Mouse (Mus musculus) monocyte, adult 59 days (primary cell): Measurements from ENCODE around the gene Sycp2l. TPM values are rescaled to one million over a fixed set of nuclear protein-coding genes. Genes with fewer than 3 reads are reported as not detected.

Source experiments
- total RNA-seq, 2 experiments: library from RNA; stranded (reverse); gene quantifications; one replicate each; pipeline ENCODE4 v1.2.4; 2023

The Sycp2l gene
- total RNA-seq: not detected

DNA sequence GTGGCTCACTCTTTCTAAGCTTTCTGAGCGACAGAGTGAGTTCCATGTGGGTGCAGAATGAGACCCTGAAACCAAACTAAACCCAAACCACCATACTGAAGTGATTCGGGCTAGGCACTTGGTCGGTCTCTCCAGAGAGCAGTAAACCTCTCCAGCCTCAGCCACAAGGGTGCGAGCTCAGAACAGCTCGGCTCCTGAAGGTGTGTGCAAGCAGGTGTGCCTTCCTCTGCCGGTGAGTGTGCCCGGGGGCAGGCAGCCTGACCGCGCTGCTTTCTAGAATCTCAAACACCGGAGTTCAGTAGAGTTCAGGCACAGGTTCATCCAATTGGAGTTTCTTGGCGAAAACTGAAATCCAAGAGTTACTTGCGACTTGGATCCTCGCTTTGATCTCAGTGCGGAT is at the start of gene Sycp2l:
Gene Sycp2l (plus strand): TSS at position 368 of the 400 bp plus-strand sequence.

DNA sequence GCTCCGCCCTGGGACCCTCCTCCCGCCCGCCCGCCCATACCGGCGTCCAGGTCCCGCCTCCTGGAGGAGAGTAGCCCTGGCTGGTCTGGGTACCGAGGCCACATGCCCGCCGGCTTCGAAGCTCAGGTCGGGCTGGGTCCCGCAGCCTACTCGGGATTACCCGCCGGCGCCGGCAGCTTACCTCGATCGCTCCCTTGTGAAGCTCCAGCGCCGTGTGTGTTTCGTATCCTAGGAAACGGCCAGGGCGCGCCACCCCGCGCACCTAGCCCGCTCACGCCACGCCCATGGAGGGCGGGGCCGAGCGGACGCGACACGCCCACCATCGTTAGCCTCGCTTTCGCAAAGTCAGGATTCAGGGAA is 34.7 kb upstream of the Sycp2l start, which contains the start of gene Mak:
Gene Mak (minus strand): TSS at position 286 of the 360 bp plus-strand sequence.

DNA sequence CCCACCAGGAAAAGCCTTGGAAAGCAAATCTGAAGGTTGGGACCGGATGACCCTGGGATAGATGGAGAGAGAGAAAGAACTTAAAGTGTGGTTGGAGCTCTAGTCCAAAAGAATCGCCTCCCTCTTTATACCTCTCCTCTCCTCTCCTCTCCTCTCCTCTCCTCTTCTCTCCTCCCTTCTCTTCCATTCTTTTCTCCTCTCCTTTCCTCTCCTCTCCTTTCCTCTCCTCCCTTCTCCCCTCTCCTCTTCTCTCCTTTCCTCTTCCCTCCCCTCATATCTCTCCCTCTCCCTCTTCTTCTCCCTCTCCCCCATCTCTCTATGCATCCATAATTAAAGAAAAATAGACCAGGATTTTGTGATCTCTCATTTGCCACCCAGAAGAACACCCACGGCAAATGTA is 3.2 kb upstream of the Sycp2l start, which contains the start of gene Gcm2:
Gene Gcm2 (minus strand): TSS at position 101 of the 400 bp plus-strand sequence.

DNA sequence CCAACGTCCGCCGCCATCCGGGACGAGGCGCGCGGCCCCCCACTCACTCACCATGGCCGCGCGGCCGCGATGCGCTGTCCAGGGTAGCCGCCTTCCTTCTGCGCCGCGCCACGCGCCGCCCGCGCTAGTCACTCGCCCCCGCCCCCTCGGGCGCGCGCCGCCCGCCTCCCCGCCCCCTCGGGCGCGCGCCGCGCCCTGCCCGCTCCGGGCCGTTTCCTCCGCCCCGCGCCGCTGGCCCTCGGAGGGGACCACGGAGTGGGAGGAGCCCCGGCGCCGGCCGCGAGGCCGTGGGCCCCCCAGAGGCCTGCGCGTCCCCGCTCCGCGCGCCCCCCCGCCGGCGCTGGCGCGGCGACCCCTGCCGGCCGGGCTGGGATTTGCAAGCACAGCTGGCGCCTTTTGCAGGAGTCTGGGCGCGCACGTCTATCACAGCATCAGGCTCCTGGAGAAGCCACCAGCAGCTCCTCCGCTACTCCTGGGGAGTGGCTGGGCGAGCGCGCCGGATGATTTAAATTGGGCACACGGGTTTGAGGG is 106.3 kb downstream of the Sycp2l start, which contains the start of gene Elovl2:
Gene Elovl2 (minus strand): TSS at position 102 of the 531 bp plus-strand sequence.

Other genes with a start within 250 kb of the Sycp2l start
- 10 to 100 TPM; 78.0 to 79.2 TPM for gene Pak1ip1, start 113.3 kb upstream of the Sycp2l start, total RNA-seq
- gene Tmem14c, start 98.0 kb upstream of the Sycp2l start, total RNA-seq: 100 to 1,000 TPM; 134 to 137 TPM
- gene Mak, start 34.6 kb upstream of the Sycp2l start, total RNA-seq: not detected
- gene Gcm2, start 3.3 kb upstream of the Sycp2l start, total RNA-seq: not detected
- not detected for gene Elovl2, start 106.1 kb downstream of the Sycp2l start, total RNA-seq
- 1 to 10 TPM; 7.6 TPM for gene Smim13, start 135.5 kb downstream of the Sycp2l start, total RNA-seq
- not detected for gene Gm17364, start 159.7 kb downstream of the Sycp2l start, total RNA-seq